Mouse (Mus musculus) heart, postnatal 0 days (tissue): ENCODE measurements around the gene Hist1h2bh. TPM values are rescaled to one million over a fixed set of nuclear protein-coding genes. Genes with fewer than 3 reads are reported as not detected.

Experiments used
- ATAC-seq: fragments of 200-750 bp; cut with Nextera tagmentation; 2 replicates; pipeline ENCODE4 v1.8.0; 2017; ENCODE audit warnings: low read depth, moderate number of reproducible peaks, moderate library complexity; ENCODE audit not compliant: insufficient read depth
- DNase-seq: peaks from one replicate; pipeline ENCODE4 v3.0.0-alpha.2; 2016; ENCODE audit warnings: low spot score
- H3K27ac ChIP-seq: fragments of 300-500 bp; sonication (generic); 2 replicates; pipeline ENCODE4 v1.5.1; 2014; ENCODE audit warnings: low read depth, mild to moderate bottlenecking
- H3K27me3 ChIP-seq: fragments of 300-500 bp; sonication (generic); 2 replicates; pipeline ENCODE4 v1.6.1; 2014; ENCODE audit warnings: low read length, mixed read lengths; ENCODE audit not compliant: control insufficient read depth, insufficient read depth
- H3K36me3 ChIP-seq: fragments of 300-500 bp; sonication (generic); replicated peaks from 2 replicates; pipeline ENCODE4 v1.6.1; 2014; ENCODE audit warnings: low read length, mixed read lengths; ENCODE audit not compliant: control insufficient read depth, insufficient read depth
- H3K4me1 ChIP-seq: fragments of 300-500 bp; sonication (generic); 2 replicates; pipeline ENCODE4 v1.6.1; 2014; ENCODE audit warnings: antibody characterized with exemption; ENCODE audit not compliant: control insufficient read depth, insufficient read depth
- H3K4me2 ChIP-seq: fragments of 300-500 bp; sonication (generic); 2 replicates; pipeline ENCODE4 v1.6.1; 2014; ENCODE audit warnings: low read depth, mild to moderate bottlenecking, low read length, moderate library complexity
- H3K4me3 ChIP-seq: fragments of 300-500 bp; sonication (generic); 2 replicates; pipeline ENCODE4 v1.5.1; 2014; ENCODE audit warnings: low read depth, low read length
- H3K9ac ChIP-seq: fragments of 300-500 bp; sonication (generic); replicated peaks from 2 replicates; pipeline ENCODE4 v1.6.1; 2014; ENCODE audit warnings: low read depth, low read length, mixed read lengths
- H3K9me3 ChIP-seq: fragments of 300-500 bp; sonication (generic); replicated peaks from 2 replicates; pipeline ENCODE4 v1.6.1; 2016; ENCODE audit warnings: low read length; ENCODE audit not compliant: control insufficient read depth
- CTCF ChIP-seq: IDR thresholded peaks from 2 replicates; pipeline ENCODE4 v1.5.1; 2016; ENCODE audit warnings: antibody characterized with exemption, control low read depth, low read depth
- EP300 ChIP-seq: IDR thresholded peaks from 2 replicates; pipeline ENCODE4 v1.6.1; 2016; ENCODE audit warnings: antibody characterized with exemption, low read depth
- WGBS: fragments of 180-500 bp; shearing (Covaris S2); extraction: QIAGEN DNeasy Blood & Tissue Kit; methylation state at CpG from one replicate; pipeline ENCODE4 v1.1.7; 2014; 5-methylcytosine and 5-hydroxymethylcytosine counted together
- polyA plus RNA-seq: library from polyadenylated mRNA; unstranded; fragments of >200 nt; fragmentation: Nextera tagmentation; extraction: Ambion mirVana; gene quantifications from 2 replicates; pipeline ENCODE4 v1.2.1, GENCODE M21; 2015
- total RNA-seq: library from RNA; depleted of rRNA; stranded (reverse); fragments of >200 nt; gene quantifications from 2 replicates; pipeline ENCODE4 v1.2.3, GENCODE M21; 2014; ENCODE audit warnings: low replicate concordance

The Hist1h2bh gene
- total and polyA plus RNA-seq, 2 experiments from 2014 or later = 0.31 to 82.5 TPM

- Histone ChIP-seq H3K9me3 (no peaks in the 10 kb centered on the region), H3K4me3 (no peak overlapping the region), H3K4me2 (no peak overlapping the region), H3K4me1 (peaks cover 14% of the 10 kb centered on the region), H3K27me3 (no peaks in the 10 kb centered on the region), H3K36me3 (no peaks in the 10 kb centered on the region), H3K9ac (0 out of 2 replicates have a peak overlapping the region, but pooled peaks have one; percentile 28), H3K27ac (peak overlapping the region; percentile 100)
- TF ChIP-seq EP300 = no peak
- TF ChIP-seq CTCF = no peak
- ATAC-seq (no peak), DNase-seq (no peak)
- 75% methylated on average over 5 of the region's 5 CpGs for WGBS
These were observed 14.2 kb downstream of the Hist1h2bh start for GRCm38 (mm10) chr13:23529005-23529404.

- ATAC-seq (no peak), DNase-seq (peak; percentile 87)
- under 1% methylated on average over 17 of the region's 17 CpGs for WGBS
- H3K4me2 ChIP-seq = peak overlapping the region; percentile 54
- no peaks in the 10 kb centered on the region for H3K36me3 ChIP-seq
- H3K4me1 ChIP-seq = peaks cover 8% of the 10 kb centered on the region
- H3K27me3 ChIP-seq = no peaks in the 10 kb centered on the region
- no peak overlapping the region for H3K27ac ChIP-seq
- H3K9me3 ChIP-seq = no peaks in the 10 kb centered on the region
- TF ChIP-seq CTCF (no peak), EP300 (no peak)
- H3K9ac ChIP-seq = peak overlapping the region; percentile 15; the same call in 1 of the 2 replicates
- peak overlapping the region; percentile 32 for H3K4me3 ChIP-seq
These were observed 16.9 kb downstream of the Hist1h2bh start for GRCm38 (mm10) chr13:23526312-23526711.

DNA sequence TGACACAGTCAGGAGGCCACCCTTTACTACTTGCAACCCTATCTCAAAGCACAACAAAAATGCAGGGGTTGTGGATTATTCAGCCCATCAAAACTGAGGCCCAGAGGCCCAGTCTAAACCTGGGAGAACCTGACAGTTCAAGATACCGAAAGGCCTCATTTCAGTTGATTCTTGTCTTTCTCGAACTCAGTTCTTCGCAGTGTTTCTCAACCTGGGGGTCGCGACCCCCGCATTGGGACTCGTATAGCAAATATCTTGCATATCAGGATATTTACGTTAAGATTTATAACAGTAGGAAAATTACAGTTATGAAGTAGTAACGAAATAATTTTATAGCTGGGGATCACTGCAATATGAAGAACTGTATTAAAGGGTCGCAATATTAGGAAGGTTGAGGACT, 17.3 kb downstream of the Hist1h2bh start:
- H3K9ac ChIP-seq = no peak overlapping the region
- peak overlapping the region; percentile 32 for H3K4me3 ChIP-seq
- no peaks in the 10 kb centered on the region for H3K9me3 ChIP-seq
- DNase-seq = no peak
- 4% methylated on average over 10 of the region's 10 CpGs for WGBS
- H3K36me3 ChIP-seq = no peaks in the 10 kb centered on the region
- TF ChIP-seq EP300 = no peak
- no peak for TF ChIP-seq CTCF
- H3K27ac ChIP-seq = no peak overlapping the region
- peak overlapping the region; percentile 54 for H3K4me2 ChIP-seq
- H3K4me1 ChIP-seq = peaks cover 8% of the 10 kb centered on the region
- ATAC-seq = no peak
- H3K27me3 ChIP-seq = no peaks in the 10 kb centered on the region

GRCm38 (mm10) chr13:23524654-23525053, 18.5 kb downstream of the Hist1h2bh start:
- ATAC-seq (no peak), DNase-seq (peak; percentile 79)
- Histone ChIP-seq H3K4me2 (no peak overlapping the region), H3K27me3 (no peaks in the 10 kb centered on the region), H3K9ac (no peak overlapping the region), H3K27ac (no peak overlapping the region), H3K9me3 (no peaks in the 10 kb centered on the region), H3K4me3 (no peak overlapping the region), H3K4me1 (peaks cover 8% of the 10 kb centered on the region), H3K36me3 (no peaks in the 10 kb centered on the region)
- WGBS = 12% methylated on average over 5 of the region's 5 CpGs
- TF ChIP-seq CTCF (peak; percentile 82), EP300 (no peak)

DNA sequence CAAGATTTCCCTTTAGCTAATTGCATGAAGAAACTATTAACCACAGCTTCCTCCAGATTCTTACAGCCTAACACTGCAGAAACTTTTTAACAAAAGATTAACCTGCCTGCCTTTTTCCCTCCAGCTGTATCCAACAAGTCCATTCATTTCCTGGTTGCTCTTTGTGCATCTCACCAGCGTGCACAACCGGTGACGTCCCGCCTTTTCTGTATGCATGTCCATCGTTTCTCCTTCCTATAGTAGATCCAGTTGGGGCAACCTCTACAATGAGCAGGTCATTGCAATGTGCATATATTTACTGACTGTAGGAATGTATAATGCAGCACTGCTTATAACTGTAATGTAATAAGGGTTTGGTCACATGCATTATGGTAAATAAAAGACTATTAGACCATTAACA, 19.2 kb downstream of the Hist1h2bh start:
- TF ChIP-seq CTCF (no peak), EP300 (no peak)
- H3K4me3 ChIP-seq = no peak overlapping the region

DNA sequence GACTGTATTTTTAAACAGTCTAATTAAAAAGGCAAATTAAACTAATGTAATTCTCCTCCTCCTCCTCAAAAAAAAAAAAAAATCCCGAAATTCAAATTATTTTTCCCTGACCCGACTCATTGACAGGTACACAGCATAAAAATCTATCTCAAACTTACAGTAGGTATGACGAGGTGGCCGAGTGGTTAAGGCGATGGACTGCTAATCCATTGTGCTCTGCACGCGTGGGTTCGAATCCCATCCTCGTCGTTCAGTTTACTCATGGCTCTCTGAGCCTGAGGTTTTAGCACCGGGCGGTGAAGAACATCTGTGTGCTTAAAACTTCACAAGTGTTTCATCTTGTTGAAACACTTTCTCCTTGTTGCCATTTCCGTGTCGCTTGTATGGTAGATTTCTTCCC, 21.5 kb downstream of the Hist1h2bh start:
- no peaks in the 10 kb centered on the region for H3K9me3 ChIP-seq
- no peak overlapping the region for H3K27ac ChIP-seq
- no peak overlapping the region for H3K9ac ChIP-seq
- H3K4me3 ChIP-seq = no peak overlapping the region
- no peaks in the 10 kb centered on the region for H3K4me1 ChIP-seq
- ATAC-seq (no peak), DNase-seq (no peak)
- H3K4me2 ChIP-seq = 0 out of 2 replicates have a peak overlapping the region, but pooled peaks have one; percentile 21
- no peaks in the 10 kb centered on the region for H3K36me3 ChIP-seq
- no peak for TF ChIP-seq CTCF
- no peak for TF ChIP-seq EP300
- 2% methylated on average over 14 of the region's 14 CpGs for WGBS
- no peaks in the 10 kb centered on the region for H3K27me3 ChIP-seq

More for the DNA sequence above, 19.2 kb downstream of the Hist1h2bh start:
- H3K9me3 ChIP-seq = no peaks in the 10 kb centered on the region
- no peak for ATAC-seq
- H3K9ac ChIP-seq = no peak overlapping the region
- H3K36me3 ChIP-seq = no peaks in the 10 kb centered on the region
- peaks cover 5% of the 10 kb centered on the region for H3K4me1 ChIP-seq
- DNase-seq = no peak
- H3K4me2 ChIP-seq = no peak overlapping the region
- H3K27ac ChIP-seq = no peak overlapping the region
- 39% methylated on average over 5 of the region's 5 CpGs for WGBS
- no peaks in the 10 kb centered on the region for H3K27me3 ChIP-seq
